Mouse (Mus musculus) ovary, adult 10 weeks (tissue): ENCODE data around the gene Gm765. TPM values are rescaled to one million over a fixed set of nuclear protein-coding genes. Genes with fewer than 3 reads are reported as not detected.

Experiments
- polyA plus RNA-seq: library from polyadenylated mRNA; stranded (reverse); fragments of 350-450 nt; fragmentation: Illumina TruSeq; extraction: RNeasy Lipid Tissue Mini Kit (QIAGEN cat#74804); gene quantifications from one replicate; pipeline ENCODE4 v1.2.3, GENCODE M21; 2014

Gene Gm765
- polyA plus RNA-seq = 0.77 TPM

DNA sequence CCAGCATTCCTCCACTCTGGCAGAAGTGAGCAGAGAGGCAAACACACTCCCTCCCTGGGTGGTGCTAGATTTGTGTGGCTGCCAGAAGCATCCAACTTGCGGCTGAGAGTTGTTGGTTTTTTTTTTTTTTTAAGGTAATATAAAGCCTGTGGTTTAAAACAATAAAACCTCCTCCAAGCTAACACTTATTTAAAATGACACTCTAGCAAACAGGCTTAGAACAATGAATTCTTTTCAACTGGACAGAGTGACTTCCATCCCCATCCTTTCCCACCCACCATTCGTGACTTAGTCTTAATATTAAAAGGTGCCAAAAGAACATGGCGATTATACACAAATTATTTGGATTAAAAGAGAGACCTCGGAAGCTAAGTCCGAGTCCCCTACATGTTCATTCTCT is at the start of gene Gm765:
Gene Gm765, minus strand, starts transcription at position 101 of the 400 bp plus-strand sequence.

